Mouse (Mus musculus): ENCODE data around the gene Btbd11.

Gene Btbd11

GRCm38 (mm10) chr10:85525267-85526015, 138.8 kb downstream of the Btbd11 start:
- no peak for DNase-seq (ENCODE audit: low spot score)

- DNase-seq (ENCODE audit: low spot score) = no peak
These were observed 140.0 kb downstream of the Btbd11 start for GRCm38 (mm10) chr10:85526657-85527056.

- DNase-seq (ENCODE audit: low spot score) = no peak
These were observed 141.1 kb downstream of the Btbd11 start for GRCm38 (mm10) chr10:85527722-85528121.

- no peak for DNase-seq (ENCODE audit: low spot score)
These were observed 146.6 kb downstream of the Btbd11 start for GRCm38 (mm10) chr10:85533192-85533710.

GRCm38 (mm10) chr10:85538051-85538753, 151.6 kb downstream of the Btbd11 start:
- DNase-seq (ENCODE audit: low spot score) = no peak

GRCm38 (mm10) chr10:85539510-85540120, 153.0 kb downstream of the Btbd11 start:
- DNase-seq (ENCODE audit: low spot score) = no peak

- DNase-seq (ENCODE audit: low spot score) = no peak
These were observed 153.9 kb downstream of the Btbd11 start for GRCm38 (mm10) chr10:85540311-85541093.

- DNase-seq (ENCODE audit: low spot score) = no peak
These were observed 154.9 kb downstream of the Btbd11 start for GRCm38 (mm10) chr10:85541481-85541880.

- no peak for DNase-seq (ENCODE audit: low spot score)
These were observed 155.4 kb downstream of the Btbd11 start for GRCm38 (mm10) chr10:85541892-85542630.

GRCm38 (mm10) chr10:85543281-85543680, 156.7 kb downstream of the Btbd11 start:
- DNase-seq (ENCODE audit: low spot score) = no peak

- DNase-seq (ENCODE audit: low spot score) = no peak
These were observed 158.4 kb downstream of the Btbd11 start for GRCm38 (mm10) chr10:85544991-85545390.

- DNase-seq (ENCODE audit: low spot score) = no peak
These were observed 168.6 kb downstream of the Btbd11 start for GRCm38 (mm10) chr10:85555193-85555592.

- DNase-seq (ENCODE audit: low spot score) = no peak
These were observed 174.8 kb downstream of the Btbd11 start for GRCm38 (mm10) chr10:85561418-85561817.

- DNase-seq (ENCODE audit: low spot score) = no peak
These were observed 184.8 kb downstream of the Btbd11 start for GRCm38 (mm10) chr10:85571456-85571855.

- no peak for DNase-seq (ENCODE audit: low spot score)
These were observed 186.0 kb downstream of the Btbd11 start for GRCm38 (mm10) chr10:85572571-85572970.

- DNase-seq (ENCODE audit: low spot score) = no peak
These were observed 191.3 kb downstream of the Btbd11 start for GRCm38 (mm10) chr10:85577891-85578420.

- no peak for DNase-seq (ENCODE audit: low spot score)
These were observed 192.2 kb downstream of the Btbd11 start for GRCm38 (mm10) chr10:85578571-85579465.

- no peak for DNase-seq (ENCODE audit: low spot score)
These were observed 201.1 kb downstream of the Btbd11 start for GRCm38 (mm10) chr10:85587758-85588157.

- no peak for DNase-seq (ENCODE audit: low spot score)
These were observed 203.4 kb downstream of the Btbd11 start for GRCm38 (mm10) chr10:85590043-85590442.

GRCm38 (mm10) chr10:85591296-85591695, 204.7 kb downstream of the Btbd11 start:
- no peak for DNase-seq (ENCODE audit: low spot score)
